Mouse (Mus musculus) ES-Bruce4 (cell line): Measurements from ENCODE around the gene Actg2. TPM values are rescaled to one million over a fixed set of nuclear protein-coding genes. Genes with fewer than 3 reads are reported as not detected.

Experiments used
- H3K27ac ChIP-seq: 2 replicates; pipeline ENCODE4 v1.5.1; 2012; ENCODE audit warnings: low read length, inconsistent platforms; ENCODE audit not compliant: insufficient read depth
- H3K27me3 ChIP-seq: 2 replicates; pipeline ENCODE4 v1.6.1; 2012; ENCODE audit warnings: mild to moderate bottlenecking, low read length, inconsistent platforms; ENCODE audit not compliant: control insufficient read depth, poor library complexity, insufficient read depth, severe bottlenecking
- H3K36me3 ChIP-seq: 2 replicates; pipeline ENCODE4 v1.6.1; 2012; ENCODE audit warnings: inconsistent platforms, mild to moderate bottlenecking, low read length, moderate library complexity; ENCODE audit not compliant: control insufficient read depth, poor library complexity, insufficient read depth, severe bottlenecking
- H3K4me1 ChIP-seq: one replicate; pipeline ENCODE4 v1.8.1; 2011; ENCODE audit warnings: low read length; ENCODE audit not compliant: control insufficient read depth, insufficient read depth
- H3K4me3 ChIP-seq: 2 replicates; pipeline ENCODE4 v1.5.1; 2011; ENCODE audit warnings: low read depth, mild to moderate bottlenecking, low read length
- H3K9ac ChIP-seq: 2 replicates; pipeline ENCODE4 v1.6.1; 2012; ENCODE audit warnings: low read depth, mild to moderate bottlenecking, inconsistent platforms; ENCODE audit not compliant: poor library complexity, severe bottlenecking
- H3K9me3 ChIP-seq: replicated peaks from 2 replicates; pipeline ENCODE4 v1.6.1; 2012; ENCODE audit warnings: mild to moderate bottlenecking, low read length, inconsistent platforms; ENCODE audit not compliant: control insufficient read depth, poor library complexity, insufficient read depth, severe bottlenecking
- CTCF ChIP-seq: IDR thresholded peaks from one replicate; pipeline ENCODE4 v1.8.1; 2011; ENCODE audit warnings: low read depth, low read length
- EP300 ChIP-seq: IDR thresholded peaks from 2 replicates; pipeline ENCODE4 v1.6.1; 2011; ENCODE audit warnings: low read depth, low read length; ENCODE audit not compliant: insufficient read depth
- POLR2A ChIP-seq: IDR thresholded peaks from one replicate; pipeline ENCODE4 v1.8.1; 2011; ENCODE audit warnings: low read length; ENCODE audit not compliant: insufficient read depth
- polyA plus RNA-seq: library from polyadenylated mRNA; stranded (reverse); fragments of >200 nt; gene quantifications from 2 replicates; pipeline ENCODE4 v1.2.4, GENCODE M21; 2011; ENCODE audit warnings: low read depth; ENCODE audit not compliant: missing spikeins, insufficient read depth, insufficient read length

Gene Actg2
- polyA plus RNA-seq, 1 experiment: 2.1 TPM

GRCm38 (mm10) chr6:83487298-83487697, 48.8 kb downstream of the Actg2 start:
- peaks cover 4% of the 10 kb centered on the region for H3K36me3 ChIP-seq
- no peak overlapping the region for H3K27ac ChIP-seq
- no peaks in the 10 kb centered on the region for H3K9me3 ChIP-seq
- no peaks in the 10 kb centered on the region for H3K4me1 ChIP-seq
- TF ChIP-seq POLR2A (no peak), EP300 (no peak), CTCF (no peak)
- H3K27me3 ChIP-seq: no peaks in the 10 kb centered on the region
- no peak overlapping the region for H3K4me3 ChIP-seq
- no peak overlapping the region for H3K9ac ChIP-seq

GRCm38 (mm10) chr6:83485854-83486253, 50.2 kb downstream of the Actg2 start:
- Histone ChIP-seq H3K9ac (no peak overlapping the region), H3K27ac (no peak overlapping the region), H3K36me3 (peaks cover 4% of the 10 kb centered on the region), H3K4me1 (no peaks in the 10 kb centered on the region), H3K4me3 (no peak overlapping the region), H3K27me3 (no peaks in the 10 kb centered on the region), H3K9me3 (no peaks in the 10 kb centered on the region)
- TF ChIP-seq POLR2A (no peak), EP300 (no peak), CTCF (no peak)

- no peaks in the 10 kb centered on the region for H3K4me1 ChIP-seq
- H3K36me3 ChIP-seq: 0 out of 2 replicates have a peak, but pooled peaks cover 2% of the 10 kb centered on the region
- TF ChIP-seq EP300 (no peak), CTCF (no peak), POLR2A (no peak)
Observed at GRCm38 (mm10) chr6:83483776-83484175, 52.3 kb downstream of the Actg2 start.

GRCm38 (mm10) chr6:83482418-83483085, 53.5 kb downstream of the Actg2 start:
- H3K36me3 ChIP-seq: 0 out of 2 replicates have a peak, but pooled peaks cover 2% of the 10 kb centered on the region
- H3K27me3 ChIP-seq: no peaks in the 10 kb centered on the region
- H3K4me1 ChIP-seq: no peaks in the 10 kb centered on the region
- no peak overlapping the region for H3K9ac ChIP-seq
- TF ChIP-seq EP300 (no peak), POLR2A (no peak), CTCF (no peak)
- no peak overlapping the region for H3K27ac ChIP-seq
- no peak overlapping the region for H3K4me3 ChIP-seq
- no peaks in the 10 kb centered on the region for H3K9me3 ChIP-seq

More at GRCm38 (mm10) chr6:83483776-83484175, 52.3 kb downstream of the Actg2 start:
- no peak overlapping the region for H3K27ac ChIP-seq
- H3K9ac ChIP-seq: no peak overlapping the region
- no peak overlapping the region for H3K4me3 ChIP-seq
- H3K9me3 ChIP-seq: no peaks in the 10 kb centered on the region
- no peaks in the 10 kb centered on the region for H3K27me3 ChIP-seq

- no peak overlapping the region for H3K4me3 ChIP-seq
- no peak overlapping the region for H3K27ac ChIP-seq
- no peaks in the 10 kb centered on the region for H3K4me1 ChIP-seq
- H3K9ac ChIP-seq: no peak overlapping the region
- H3K27me3 ChIP-seq: no peaks in the 10 kb centered on the region
- no peaks in the 10 kb centered on the region for H3K9me3 ChIP-seq
- TF ChIP-seq POLR2A: no peak
- no peak for TF ChIP-seq EP300
- no peak for TF ChIP-seq CTCF
- 0 out of 2 replicates have a peak, but pooled peaks cover 2% of the 10 kb centered on the region for H3K36me3 ChIP-seq
Observed at GRCm38 (mm10) chr6:83480019-83480655, 55.9 kb downstream of the Actg2 start.

- Histone ChIP-seq H3K4me1 (no peaks in the 10 kb centered on the region), H3K36me3 (0 out of 2 replicates have a peak, but pooled peaks cover 2% of the 10 kb centered on the region), H3K4me3 (no peak overlapping the region), H3K27me3 (no peaks in the 10 kb centered on the region), H3K9ac (no peak overlapping the region), H3K27ac (no peak overlapping the region), H3K9me3 (no peaks in the 10 kb centered on the region)
- TF ChIP-seq CTCF (no peak), POLR2A (no peak), EP300 (no peak)
Observed at GRCm38 (mm10) chr6:83479193-83479592, 56.9 kb downstream of the Actg2 start.
